Mouse (Mus musculus) cortical plate, adult 2 months (tissue): ENCODE data around the gene Gapvd1.
"Not testable (repeated sequence)": the region's sequence is repeated elsewhere in the genome, so short reads cannot be mapped to it uniquely, and the experiment has no call there.

Experiments used
- CTCF ChIP-seq: fragments of 200-500 bp; IDR thresholded peaks from 2 replicates; pipeline ENCODE4 v1.5.1; 2011; ENCODE audit warnings: mild to moderate bottlenecking, control low read depth, low read length; ENCODE audit not compliant: insufficient read depth; ENCODE audit errors: extremely low read depth
- POLR2A ChIP-seq: fragments of 200-500 bp; IDR thresholded peaks from 2 replicates; pipeline ENCODE4 v1.6.1; 2011; ENCODE audit warnings: mild to moderate bottlenecking, low read length, control low read depth; ENCODE audit not compliant: insufficient read depth; ENCODE audit errors: extremely low read depth

GRCm38 (mm10) chr2:34761272-34761671 is 6.2 kb upstream of the Gapvd1 start:
- not testable (repeated sequence) for TF ChIP-seq POLR2A, CTCF
